Mouse (Mus musculus) kidney, postnatal 0 days (tissue): ENCODE measurements around the gene Csrp1. TPM values are rescaled to one million over a fixed set of nuclear protein-coding genes. Genes with fewer than 3 reads are reported as not detected.

Experiments used
- ATAC-seq: fragments of 200-750 bp; cut with Nextera tagmentation; replicated peaks from 2 replicates; pipeline ENCODE4 v1.8.0; 2017; ENCODE audit warnings: low read depth, moderate number of reproducible peaks, moderate TSS enrichment, moderate library complexity; ENCODE audit not compliant: low FRiP score
- DNase-seq: peaks from one replicate; pipeline ENCODE4 v3.0.0-alpha.2; 2016; ENCODE audit warnings: low spot score
- H3K27ac ChIP-seq: fragments of 300-500 bp; sonication (generic); 2 replicates; pipeline ENCODE4 v1.5.1; 2014; ENCODE audit warnings: mild to moderate bottlenecking
- H3K27me3 ChIP-seq: fragments of 300-500 bp; sonication (generic); 2 replicates; pipeline ENCODE4 v1.6.1; 2014; ENCODE audit warnings: low read length, mixed read lengths; ENCODE audit not compliant: insufficient read depth
- H3K36me3 ChIP-seq: fragments of 300-500 bp; sonication (generic); 2 replicates; pipeline ENCODE4 v1.6.1; 2014; ENCODE audit warnings: low read length, mixed read lengths; ENCODE audit not compliant: insufficient read depth
- H3K4me1 ChIP-seq: fragments of 300-500 bp; sonication (generic); replicated peaks from 2 replicates; pipeline ENCODE4 v1.6.1; 2014; ENCODE audit warnings: antibody characterized with exemption, low read length, mixed read lengths; ENCODE audit not compliant: insufficient read depth
- H3K4me2 ChIP-seq: fragments of 300-500 bp; sonication (generic); 2 replicates; pipeline ENCODE4 v1.6.1; 2014; ENCODE audit warnings: mild to moderate bottlenecking, low read length, moderate library complexity, mixed read lengths
- H3K4me3 ChIP-seq: fragments of 300-500 bp; sonication (generic); replicated peaks from 2 replicates; pipeline ENCODE4 v1.5.1; 2014; ENCODE audit warnings: low read depth, low read length
- H3K9ac ChIP-seq: fragments of 300-500 bp; sonication (generic); 2 replicates; pipeline ENCODE4 v1.6.1; 2014; ENCODE audit warnings: low read depth, low read length
- H3K9me3 ChIP-seq: fragments of 300-500 bp; sonication (generic); replicated peaks from 2 replicates; pipeline ENCODE4 v1.6.1; 2016; ENCODE audit warnings: low read length, inconsistent platforms, mixed read lengths
- CTCF ChIP-seq: IDR thresholded peaks from 2 replicates; pipeline ENCODE4 v1.5.1; 2016; ENCODE audit warnings: antibody characterized with exemption, low read depth, mild to moderate bottlenecking, moderate library complexity
- WGBS: fragments of 180-500 bp; shearing (Covaris S2); extraction: QIAGEN DNeasy Blood & Tissue Kit; methylation state at CpG from one replicate; pipeline ENCODE4 v1.1.7; 2014; 5-methylcytosine and 5-hydroxymethylcytosine counted together
- polyA plus RNA-seq: library from polyadenylated mRNA; unstranded; fragments of >200 nt; fragmentation: Nextera tagmentation; extraction: Ambion mirVana; gene quantifications from 2 replicates; pipeline ENCODE4 v1.2.1, GENCODE M21; 2015

The Csrp1 gene
- polyA plus RNA-seq, 1 experiment from 2014 or later, result 189 TPM

DNA sequence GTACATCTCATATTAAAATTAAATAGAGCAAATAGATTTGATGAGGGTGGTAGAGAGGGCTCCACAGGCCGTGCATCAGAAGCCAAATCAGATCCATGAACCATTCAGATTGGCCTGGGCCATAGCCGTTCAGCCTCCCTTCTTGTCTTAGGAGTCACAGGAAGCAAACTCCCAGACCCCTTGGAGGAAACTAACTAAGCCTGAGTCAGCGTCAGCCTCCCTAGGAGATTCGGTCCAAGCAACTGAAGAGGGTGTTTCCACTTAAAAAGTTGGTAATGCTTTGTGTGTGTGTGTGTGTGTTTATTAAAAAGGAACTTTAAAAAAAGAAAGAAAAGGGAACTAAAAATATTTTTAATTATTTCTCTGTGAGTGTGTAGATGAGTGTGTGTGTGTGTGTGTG, 35.0 kb upstream of the Csrp1 start:
- H3K9me3 ChIP-seq, result no peaks in the 10 kb centered on the region
- DNase-seq (no peak), ATAC-seq (no peak)
- H3K4me3 ChIP-seq, result no peak overlapping the region
- no peak overlapping the region for H3K9ac ChIP-seq
- no peak for TF ChIP-seq CTCF
- H3K4me1 ChIP-seq, result peaks cover 6% of the 10 kb centered on the region
- WGBS, result 50% methylated on average over 4 of the region's 4 CpGs
- H3K36me3 ChIP-seq, result no peaks in the 10 kb centered on the region
- no peak overlapping the region for H3K4me2 ChIP-seq
- no peak overlapping the region for H3K27ac ChIP-seq
- H3K27me3 ChIP-seq, result no peaks in the 10 kb centered on the region

DNA sequence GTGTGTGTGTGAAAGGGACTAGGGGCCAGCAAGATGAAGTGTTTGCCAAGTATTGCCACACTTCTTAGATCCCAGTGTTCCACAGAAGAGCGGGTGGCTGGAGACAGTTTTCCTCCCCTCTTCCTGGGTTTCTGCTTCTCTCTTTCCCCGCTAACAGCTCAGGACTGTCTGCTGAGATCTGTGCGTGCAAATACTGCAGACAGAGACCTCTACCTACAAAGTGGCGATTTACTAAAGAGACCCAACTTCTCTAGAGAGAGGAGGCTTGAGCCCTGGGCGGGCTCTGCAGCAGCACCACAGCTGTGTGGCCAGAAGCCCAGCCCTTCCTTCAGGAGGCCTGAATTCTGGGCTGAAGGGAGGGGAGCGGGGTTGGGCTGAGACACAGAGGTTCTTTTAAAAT, 34.5 kb upstream of the Csrp1 start:
- Histone ChIP-seq H3K4me3 (no peak overlapping the region), H3K27ac (no peak overlapping the region)
- WGBS, result 62% methylated on average over 6 of the region's 6 CpGs

DNA sequence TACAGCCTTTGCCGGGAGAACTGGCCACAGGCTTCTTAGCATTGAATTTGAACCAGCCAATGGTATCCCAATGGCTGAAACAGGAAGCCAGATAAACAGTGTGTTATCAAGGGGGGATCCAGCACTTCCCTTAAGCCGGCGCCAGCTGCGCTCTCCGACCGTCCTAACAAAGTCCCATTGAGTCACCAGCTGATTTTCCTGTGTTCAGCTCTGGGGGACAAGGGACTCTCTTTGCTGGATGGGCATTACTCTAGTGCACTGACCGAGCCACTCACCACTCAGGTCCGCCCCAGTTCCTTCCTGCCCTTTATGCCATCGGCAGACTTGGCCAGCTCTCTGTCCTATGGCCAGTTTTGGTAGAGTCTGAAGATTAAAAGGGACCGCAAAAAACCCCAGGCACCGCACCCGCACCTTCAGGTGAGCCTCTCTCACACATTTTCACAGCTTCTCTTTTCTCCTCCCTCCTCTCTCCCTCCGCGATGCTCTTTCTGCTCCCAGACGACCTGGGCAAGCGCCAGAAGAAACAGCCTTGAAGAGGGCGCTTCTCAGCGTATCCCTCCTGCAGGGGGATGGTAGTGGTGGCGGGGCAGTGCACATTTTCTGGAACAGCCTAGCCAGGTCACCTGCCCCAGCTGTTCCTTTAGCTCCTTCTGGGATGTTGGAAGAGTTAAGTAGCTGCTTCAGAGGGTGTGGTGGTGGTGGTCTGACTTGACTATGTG, 32.9 kb upstream of the Csrp1 start:
- WGBS, result under 1% methylated on average over 19 of the region's 19 CpGs
- peak; percentile 75 for DNase-seq
- TF ChIP-seq CTCF, result no peak; the same call in 1 of the 2 replicates
- Histone ChIP-seq H3K4me1 (peaks cover 5% of the 10 kb centered on the region), H3K36me3 (no peaks in the 10 kb centered on the region), H3K9me3 (no peaks in the 10 kb centered on the region), H3K27me3 (no peaks in the 10 kb centered on the region), H3K4me2 (peak overlapping the region; percentile 97), H3K27ac (peak overlapping the region; percentile 85; the same call in 1 of the 2 replicates), H3K9ac (peak overlapping the region; percentile 76), H3K4me3 (peak overlapping the region; percentile 74)
- peak; percentile 30; the same call in 1 of the 2 replicates for ATAC-seq

More for the DNA sequence above, 34.5 kb upstream of the Csrp1 start:
- peak overlapping the region; percentile 97; the same call in 1 of the 2 replicates for H3K4me2 ChIP-seq
- no peak overlapping the region for H3K9ac ChIP-seq
- H3K27me3 ChIP-seq, result no peaks in the 10 kb centered on the region
- ATAC-seq, result no peak
- no peak for DNase-seq
- H3K9me3 ChIP-seq, result no peaks in the 10 kb centered on the region
- H3K4me1 ChIP-seq, result peaks cover 6% of the 10 kb centered on the region
- TF ChIP-seq CTCF, result no peak
- H3K36me3 ChIP-seq, result no peaks in the 10 kb centered on the region

DNA sequence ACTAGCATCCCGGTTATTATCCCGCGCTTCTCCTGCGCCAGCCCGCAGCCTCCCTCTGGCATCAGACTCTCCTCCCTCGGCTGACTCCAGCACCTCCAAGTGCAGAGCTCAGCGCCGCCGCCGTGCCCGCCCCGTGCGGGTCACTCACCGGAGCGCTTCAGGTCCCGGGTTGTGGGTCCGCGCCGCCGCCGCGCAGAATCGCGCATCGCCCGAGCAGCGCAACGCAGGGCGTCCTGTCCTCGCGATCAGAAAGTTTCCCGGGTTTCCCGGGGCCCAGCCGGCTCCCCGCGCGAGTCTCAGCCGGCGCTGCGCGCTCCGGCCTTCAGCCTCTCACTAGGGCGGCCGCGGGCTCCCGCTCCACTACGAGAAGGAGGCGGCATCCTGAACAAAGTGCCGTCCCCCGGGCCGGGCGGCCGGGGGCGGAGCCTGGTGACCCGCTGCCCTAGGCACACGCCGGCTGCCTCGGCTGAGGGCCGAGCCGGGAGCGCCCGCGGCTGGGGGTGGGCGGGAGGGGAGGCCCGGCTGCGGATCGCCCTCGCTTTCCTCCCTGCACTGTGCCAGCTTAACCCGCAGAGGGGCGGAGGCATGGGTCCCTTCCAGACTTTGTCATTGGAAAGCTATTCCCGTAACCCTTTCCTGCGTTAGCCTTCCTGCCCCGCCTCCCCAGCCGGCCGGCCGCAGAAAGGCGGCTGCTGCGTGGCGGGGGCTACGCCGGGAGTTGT, 31.9 kb upstream of the Csrp1 start:
- DNase-seq (peak; percentile 90), ATAC-seq (peak; percentile 86)
- H3K27me3 ChIP-seq, result no peaks in the 10 kb centered on the region
- peak overlapping the region; percentile 76 for H3K9ac ChIP-seq
- under 1% methylated on average over 79 of the region's 81 CpGs for WGBS
- H3K36me3 ChIP-seq, result no peaks in the 10 kb centered on the region
- peaks cover 5% of the 10 kb centered on the region for H3K4me1 ChIP-seq
- H3K4me3 ChIP-seq, result peak overlapping the region; percentile 74
- H3K4me2 ChIP-seq, result peak overlapping the region; percentile 97
- peak overlapping the region; percentile 85 for H3K27ac ChIP-seq
- H3K9me3 ChIP-seq, result no peaks in the 10 kb centered on the region
- TF ChIP-seq CTCF, result no peak

DNA sequence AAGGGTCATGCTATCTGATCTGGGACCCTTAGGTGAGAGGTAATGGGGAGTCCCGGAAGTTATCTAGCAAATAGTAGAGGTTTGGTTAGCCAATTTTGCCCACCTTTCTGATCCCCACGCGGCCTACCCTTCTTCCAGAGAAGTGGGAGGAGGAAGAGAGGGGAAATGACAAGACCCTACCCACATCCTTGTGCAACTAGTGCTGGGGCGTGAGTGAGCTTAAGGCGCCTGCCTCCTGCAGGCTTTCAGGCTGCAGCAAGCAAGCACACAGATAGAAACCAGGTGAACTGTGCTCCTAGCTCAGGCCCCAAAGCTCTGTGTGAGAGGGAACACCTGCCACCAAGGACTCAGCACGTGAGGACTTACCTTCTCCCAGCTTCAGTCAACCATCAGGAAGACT, 31.2 kb upstream of the Csrp1 start:
- WGBS, result 25% methylated on average over 6 of the region's 6 CpGs
- no peak for DNase-seq

DNA sequence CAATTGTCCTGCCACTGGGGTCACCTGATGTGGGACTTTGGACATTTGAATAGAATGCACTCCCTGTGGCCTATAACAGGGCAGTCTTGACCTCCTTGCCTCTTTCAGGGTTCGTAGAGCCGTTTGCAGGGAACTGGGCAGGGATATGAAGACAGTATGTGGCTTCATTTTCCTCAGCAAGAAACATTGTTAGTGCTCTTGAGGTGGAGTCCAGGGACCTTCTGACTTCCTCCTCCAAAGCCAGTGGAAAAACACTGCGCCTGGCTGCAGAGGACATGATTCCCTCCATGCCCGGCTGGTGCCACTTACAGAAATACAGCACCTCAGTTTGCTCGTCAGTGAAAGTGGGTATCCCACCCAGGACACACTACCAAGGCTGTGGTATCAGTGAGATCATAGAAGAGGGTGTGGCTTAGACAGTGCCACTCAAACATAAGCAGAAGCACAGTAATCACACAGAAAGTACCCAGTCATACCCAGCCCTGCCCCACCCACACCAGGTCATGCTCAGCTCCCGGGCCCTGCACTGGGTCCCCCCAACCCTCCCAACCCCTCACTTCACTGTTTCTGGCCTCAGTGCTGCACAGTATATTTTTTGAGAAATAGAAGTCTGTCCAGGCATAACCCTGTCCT, 29.0 kb upstream of the Csrp1 start:
- H3K4me3 ChIP-seq, result no peak overlapping the region
- no peak for TF ChIP-seq CTCF

More for the DNA sequence above, 31.2 kb upstream of the Csrp1 start:
- no peaks in the 10 kb centered on the region for H3K9me3 ChIP-seq
- no peaks in the 10 kb centered on the region for H3K36me3 ChIP-seq
- peaks cover 5% of the 10 kb centered on the region for H3K4me1 ChIP-seq
- peak overlapping the region; percentile 97 for H3K4me2 ChIP-seq
- H3K27me3 ChIP-seq, result no peaks in the 10 kb centered on the region
- ATAC-seq, result no peak
- TF ChIP-seq CTCF, result no peak
- peak overlapping the region; percentile 85 for H3K27ac ChIP-seq
- peak overlapping the region; percentile 74; the same call in 1 of the 2 replicates for H3K4me3 ChIP-seq
- peak overlapping the region; percentile 76; the same call in 1 of the 2 replicates for H3K9ac ChIP-seq

More for the DNA sequence above, 29.0 kb upstream of the Csrp1 start:
- H3K9ac ChIP-seq, result no peak overlapping the region
- no peaks in the 10 kb centered on the region for H3K9me3 ChIP-seq
- H3K4me2 ChIP-seq, result no peak overlapping the region
- ATAC-seq (no peak), DNase-seq (no peak)
- H3K27me3 ChIP-seq, result no peaks in the 10 kb centered on the region
- H3K4me1 ChIP-seq, result peaks cover 5% of the 10 kb centered on the region
- H3K36me3 ChIP-seq, result no peaks in the 10 kb centered on the region
- WGBS, result 66% methylated on average over 6 of the region's 6 CpGs
- H3K27ac ChIP-seq, result peak overlapping the region; percentile 70
